Mouse (Mus musculus) splenic B cell, adult 2 months (primary cell): ENCODE data around the gene Ak7.

ENCODE experiments used
- DNase-seq: peaks from one replicate; pipeline ENCODE4 v3.0.0-alpha.2; 2011; ENCODE audit warnings: low read depth, low spot score
- H3K27me3 ChIP-seq: 2 replicates; pipeline ENCODE4 v1.6.1; 2012; ENCODE audit warnings: mild to moderate bottlenecking, low read length, moderate library complexity, mixed read lengths; ENCODE audit not compliant: control insufficient read depth, poor library complexity, insufficient read depth, severe bottlenecking
- H3K36me3 ChIP-seq: 2 replicates; pipeline ENCODE4 v1.6.1; 2012; ENCODE audit warnings: mild to moderate bottlenecking, low read length, moderate library complexity, mixed read lengths; ENCODE audit not compliant: control insufficient read depth, poor library complexity, insufficient read depth, severe bottlenecking

Ak7 gene

DNA sequence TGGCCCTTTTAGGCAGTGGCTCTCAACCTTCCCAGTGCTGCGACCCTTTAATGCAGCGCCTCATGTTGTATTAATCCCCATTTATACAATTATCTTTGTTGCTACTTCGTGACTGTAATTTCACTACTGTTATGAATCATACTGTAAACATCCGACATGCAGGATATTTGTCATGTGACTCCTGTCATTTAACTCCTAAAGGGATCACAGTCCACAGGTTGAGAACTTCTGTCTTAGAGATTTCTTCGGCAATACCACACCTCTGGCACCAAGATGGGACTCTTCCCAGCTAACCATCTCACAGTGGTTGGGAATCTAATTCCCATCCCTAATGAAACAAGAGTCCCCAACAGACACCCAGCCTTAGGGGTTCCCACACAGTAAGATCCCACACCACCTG is 42.3 kb downstream of the Ak7 start:
- no peak for DNase-seq
- H3K36me3 ChIP-seq: no peaks in the 10 kb centered on the region
- no peaks in the 10 kb centered on the region for H3K27me3 ChIP-seq

DNA sequence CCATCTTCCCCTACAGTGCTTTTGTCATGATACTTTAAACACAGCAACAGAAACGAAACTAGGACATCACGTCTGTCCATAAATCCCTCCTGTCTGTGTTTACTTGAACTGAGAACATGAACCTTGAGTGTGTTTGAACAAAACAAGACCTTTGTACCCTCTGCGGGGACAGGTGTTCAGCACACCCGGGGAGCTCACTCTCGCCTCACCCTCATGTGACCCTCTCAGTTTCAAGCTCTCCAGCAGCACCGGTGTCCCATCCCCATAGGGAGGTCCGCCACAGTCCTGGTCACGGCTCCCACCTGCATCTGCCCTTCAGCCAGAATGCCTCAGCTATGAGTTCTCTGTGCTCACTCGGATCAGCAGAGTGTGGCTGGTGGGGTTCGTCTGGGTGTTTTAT is 48.0 kb downstream of the Ak7 start:
- Histone ChIP-seq H3K36me3 (no peaks in the 10 kb centered on the region), H3K27me3 (no peaks in the 10 kb centered on the region)
- no peak for DNase-seq

DNA sequence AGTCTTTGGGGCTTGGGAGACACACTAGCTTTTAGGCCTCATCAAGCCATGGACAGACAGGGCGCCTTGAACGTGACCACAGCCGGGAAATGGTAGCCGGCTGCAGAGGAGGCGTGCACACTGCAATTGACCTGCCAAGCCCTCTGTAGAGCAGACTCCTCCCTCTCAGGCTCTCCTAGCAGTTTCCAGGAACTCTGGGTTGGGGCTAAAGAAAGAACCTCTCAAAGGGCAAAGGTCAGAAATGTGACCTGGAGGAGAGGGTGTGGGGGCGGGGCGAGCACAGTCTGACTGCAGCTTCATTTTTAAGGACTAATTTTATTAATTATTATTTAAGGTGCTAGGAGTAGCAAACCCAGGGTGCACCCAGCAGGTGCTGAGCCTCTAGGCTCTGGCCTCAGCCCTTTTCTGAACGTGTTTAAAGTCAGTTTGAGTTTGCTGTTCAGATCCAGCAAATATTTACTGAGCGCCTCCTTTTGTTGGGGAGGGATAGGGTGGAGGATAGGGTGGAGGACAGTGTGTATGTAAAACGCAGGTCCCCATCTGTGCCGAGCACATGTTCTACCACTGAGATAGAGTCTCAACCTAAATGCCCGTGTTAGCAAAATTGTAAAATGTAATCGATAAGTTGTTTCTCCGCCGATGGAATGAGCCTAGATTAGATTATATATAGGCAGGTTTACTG is 52.2 kb downstream of the Ak7 start:
- Histone ChIP-seq H3K36me3 (no peaks in the 10 kb centered on the region), H3K27me3 (no peaks in the 10 kb centered on the region)
- no peak for DNase-seq

DNA sequence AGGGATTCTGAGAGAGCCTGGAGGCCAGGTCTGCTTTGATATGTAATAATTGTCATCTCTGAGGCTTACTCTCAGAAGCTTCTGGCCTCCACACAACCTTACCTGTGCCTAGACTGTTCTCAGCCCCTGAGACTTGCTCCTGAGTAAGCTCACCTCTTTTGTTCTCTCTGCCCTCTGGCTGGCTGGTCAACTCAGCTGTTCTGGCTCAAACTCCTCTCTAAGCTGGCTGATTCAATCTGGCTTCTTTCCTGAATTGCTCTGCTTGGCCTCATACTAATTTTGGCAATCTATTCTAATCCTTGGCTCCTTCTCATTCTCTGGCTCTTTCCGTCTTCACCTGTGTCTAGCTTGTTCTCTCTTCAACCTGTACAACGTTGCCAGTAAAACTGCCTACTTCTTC is 53.1 kb downstream of the Ak7 start:
- no peaks in the 10 kb centered on the region for H3K27me3 ChIP-seq
- no peaks in the 10 kb centered on the region for H3K36me3 ChIP-seq
- no peak for DNase-seq

DNA sequence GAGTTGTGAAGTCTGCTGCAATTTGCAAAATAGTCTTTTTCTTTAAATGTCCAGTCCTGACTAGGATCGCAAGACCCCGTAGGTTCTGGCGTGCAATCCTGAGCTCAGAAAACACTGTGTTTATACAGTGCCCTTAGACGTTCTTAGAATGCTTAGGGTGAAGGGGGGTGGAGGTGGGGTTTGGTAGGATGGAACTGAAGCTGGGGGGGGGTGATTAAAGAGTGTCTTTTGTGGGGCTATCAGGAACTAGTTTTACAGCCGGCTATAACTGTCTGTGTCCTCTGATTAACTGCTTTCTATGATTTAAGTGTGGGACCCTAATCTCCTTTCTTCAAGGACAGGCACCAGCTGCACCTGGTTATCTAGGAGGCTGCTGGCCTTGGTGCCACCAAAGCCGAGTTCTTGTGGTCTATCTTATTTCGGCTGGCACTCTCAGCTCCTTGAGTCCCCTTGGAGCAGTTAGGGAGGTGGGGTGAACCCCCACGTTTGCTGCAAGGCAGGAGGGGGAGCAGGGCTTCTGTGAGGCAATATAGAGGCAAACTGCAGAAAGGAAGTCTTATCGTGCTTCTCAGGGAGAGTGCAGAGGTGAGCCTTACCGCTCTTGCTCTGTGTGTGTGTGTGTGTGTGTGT is 54.2 kb downstream of the Ak7 start:
- Histone ChIP-seq H3K27me3 (no peaks in the 10 kb centered on the region), H3K36me3 (no peaks in the 10 kb centered on the region)
- DNase-seq: no peak

DNA sequence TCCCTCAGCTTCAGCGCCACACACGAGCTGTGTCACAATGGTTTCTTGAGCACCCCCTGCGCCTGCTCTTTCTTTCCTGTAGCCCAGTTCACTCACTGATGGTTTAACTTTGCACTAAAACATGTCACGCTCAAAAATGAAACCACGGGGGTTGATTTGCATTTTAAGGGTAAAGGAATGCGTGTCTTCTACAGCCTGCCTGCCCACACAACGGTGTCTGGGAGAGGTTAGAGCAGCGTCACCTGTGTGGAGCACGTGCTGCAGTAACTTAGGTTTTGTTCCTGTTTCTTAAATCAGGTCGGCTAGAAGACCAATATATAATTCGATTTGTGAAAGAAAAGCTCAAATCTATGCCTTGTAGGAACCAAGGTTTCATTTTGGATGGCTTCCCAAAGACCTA is 55.4 kb downstream of the Ak7 start:
- DNase-seq: peak; percentile 62
- Histone ChIP-seq H3K36me3 (no peaks in the 10 kb centered on the region), H3K27me3 (no peaks in the 10 kb centered on the region)

DNA sequence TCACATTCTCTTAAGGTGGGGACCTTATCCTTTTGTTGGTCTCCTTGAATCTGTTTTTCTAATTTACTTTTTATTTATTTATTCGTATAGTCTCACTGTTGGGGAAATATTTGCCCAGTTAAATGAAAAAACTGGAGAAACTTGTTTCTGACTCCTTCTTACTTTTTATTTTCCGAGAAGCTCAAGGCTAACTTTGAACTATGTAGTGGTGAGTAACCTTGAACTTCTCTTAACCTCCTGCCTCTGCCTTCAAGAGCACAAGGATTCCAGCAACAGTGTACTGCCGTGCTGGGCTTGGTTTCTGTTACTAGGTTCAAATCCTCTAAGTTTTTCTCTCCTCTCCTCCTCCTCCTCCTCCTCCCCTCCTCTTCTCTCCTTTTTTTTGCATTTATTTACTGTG is 55.9 kb downstream of the Ak7 start:
- H3K36me3 ChIP-seq: no peaks in the 10 kb centered on the region
- no peak for DNase-seq
- no peaks in the 10 kb centered on the region for H3K27me3 ChIP-seq

DNA sequence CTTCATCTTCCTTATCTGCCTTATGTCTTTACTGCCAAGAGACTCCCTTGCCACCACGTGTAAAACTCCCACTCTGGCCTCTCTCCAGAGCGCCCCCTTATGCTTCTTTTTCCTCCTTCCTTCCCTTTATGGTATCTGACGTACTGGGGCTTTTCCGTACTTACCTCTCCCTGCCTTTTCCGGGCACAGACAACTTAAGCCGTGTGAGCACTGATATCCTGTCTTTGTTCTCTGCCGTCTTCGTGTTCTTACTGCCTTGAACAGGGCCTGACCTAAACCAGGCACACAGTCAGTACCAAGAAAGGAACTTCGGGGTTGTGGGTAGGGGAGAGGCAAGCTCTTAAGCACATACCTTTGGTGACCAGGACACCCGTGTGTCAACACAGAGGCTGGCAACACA is 63.9 kb downstream of the Ak7 start:
- no peaks in the 10 kb centered on the region for H3K36me3 ChIP-seq
- DNase-seq: no peak
- no peaks in the 10 kb centered on the region for H3K27me3 ChIP-seq

DNA sequence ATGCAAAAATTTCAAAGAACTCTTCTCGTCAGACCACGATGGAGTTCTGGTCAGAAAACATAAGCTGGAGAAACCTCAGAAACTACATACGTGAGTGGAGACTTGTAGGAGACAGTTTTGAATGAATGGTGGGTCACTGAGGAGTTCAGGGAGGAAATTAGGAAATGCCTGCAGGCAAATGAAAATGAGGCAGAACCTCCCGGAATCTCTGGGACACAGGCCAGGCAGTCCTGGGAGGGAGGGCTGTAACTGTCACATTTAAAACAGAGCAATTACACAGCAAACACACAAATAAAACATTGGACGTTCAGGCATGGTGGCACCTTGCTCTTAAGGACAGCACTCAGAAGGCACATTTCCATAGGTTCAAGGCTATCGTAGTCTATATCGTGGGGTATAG is 69.1 kb downstream of the Ak7 start:
- H3K27me3 ChIP-seq: no peaks in the 10 kb centered on the region
- no peaks in the 10 kb centered on the region for H3K36me3 ChIP-seq
- no peak for DNase-seq

DNA sequence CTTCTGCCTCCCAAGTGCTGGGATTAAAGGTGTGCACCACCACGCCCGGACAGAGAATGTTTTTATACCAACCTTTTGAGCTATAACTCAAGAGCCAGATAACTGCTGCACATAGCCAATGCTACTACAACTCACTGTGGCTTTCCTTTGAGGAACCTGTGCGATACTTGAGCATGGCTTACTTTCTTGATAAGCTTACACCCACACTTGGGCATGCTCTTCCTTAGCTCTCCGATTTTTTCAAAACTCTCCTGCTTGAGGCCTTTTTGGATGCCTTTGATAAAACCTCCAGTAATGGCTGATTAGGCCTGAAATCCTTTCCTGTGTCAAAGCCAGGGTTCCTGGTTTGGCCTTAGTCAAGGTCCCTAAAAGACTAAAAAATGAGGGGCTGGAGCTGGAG is 71.9 kb downstream of the Ak7 start:
- DNase-seq: no peak
- Histone ChIP-seq H3K36me3 (no peaks in the 10 kb centered on the region), H3K27me3 (no peaks in the 10 kb centered on the region)

DNA sequence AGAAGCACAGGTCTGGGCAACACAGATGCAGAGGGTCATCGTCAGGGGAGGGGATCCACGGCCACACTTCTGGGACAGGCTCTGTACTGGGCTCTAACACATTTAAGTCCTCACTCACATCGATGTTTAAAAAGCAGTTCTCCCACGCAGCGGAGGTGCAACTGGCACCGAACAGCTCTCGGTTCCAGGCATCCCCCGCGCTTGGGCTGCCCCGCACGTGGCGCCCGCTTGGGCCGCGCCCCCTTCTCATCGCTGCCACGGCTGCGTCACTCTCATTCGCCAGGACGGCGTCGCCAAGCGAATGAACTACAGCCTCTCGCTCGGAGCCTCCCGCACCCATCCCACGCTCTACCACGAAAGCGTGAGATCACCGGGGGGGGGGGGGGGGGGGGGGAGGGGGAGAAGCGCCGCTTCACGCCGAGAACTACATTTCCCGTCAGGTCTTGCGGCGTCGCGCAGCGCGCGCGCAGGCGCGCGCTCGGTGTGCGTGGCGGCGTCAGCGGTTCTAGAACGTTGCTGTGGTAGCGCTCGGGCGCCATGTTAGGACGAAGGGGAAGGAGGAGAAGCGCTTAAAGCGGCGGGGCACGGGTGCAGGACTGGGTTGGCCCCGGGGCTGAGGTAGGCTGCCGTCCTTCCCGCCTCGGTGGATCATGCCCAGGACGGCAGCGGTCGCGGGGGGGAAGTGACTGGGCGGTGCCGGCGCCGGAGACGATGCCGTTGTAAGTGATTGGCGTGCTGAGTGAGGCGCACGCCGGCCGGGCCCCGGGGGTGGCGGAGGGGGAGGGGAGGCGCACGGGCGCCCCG is 78.6 kb downstream of the Ak7 start, which contains the start of gene Papola:
Gene Papola, plus strand, starts transcription at position 499 of the 804 bp plus-strand sequence.
- peak; percentile 95 for DNase-seq
- Histone ChIP-seq H3K36me3 (peaks cover 3% of the 10 kb centered on the region; the same call in 1 of the 2 replicates), H3K27me3 (no peaks in the 10 kb centered on the region)

DNA sequence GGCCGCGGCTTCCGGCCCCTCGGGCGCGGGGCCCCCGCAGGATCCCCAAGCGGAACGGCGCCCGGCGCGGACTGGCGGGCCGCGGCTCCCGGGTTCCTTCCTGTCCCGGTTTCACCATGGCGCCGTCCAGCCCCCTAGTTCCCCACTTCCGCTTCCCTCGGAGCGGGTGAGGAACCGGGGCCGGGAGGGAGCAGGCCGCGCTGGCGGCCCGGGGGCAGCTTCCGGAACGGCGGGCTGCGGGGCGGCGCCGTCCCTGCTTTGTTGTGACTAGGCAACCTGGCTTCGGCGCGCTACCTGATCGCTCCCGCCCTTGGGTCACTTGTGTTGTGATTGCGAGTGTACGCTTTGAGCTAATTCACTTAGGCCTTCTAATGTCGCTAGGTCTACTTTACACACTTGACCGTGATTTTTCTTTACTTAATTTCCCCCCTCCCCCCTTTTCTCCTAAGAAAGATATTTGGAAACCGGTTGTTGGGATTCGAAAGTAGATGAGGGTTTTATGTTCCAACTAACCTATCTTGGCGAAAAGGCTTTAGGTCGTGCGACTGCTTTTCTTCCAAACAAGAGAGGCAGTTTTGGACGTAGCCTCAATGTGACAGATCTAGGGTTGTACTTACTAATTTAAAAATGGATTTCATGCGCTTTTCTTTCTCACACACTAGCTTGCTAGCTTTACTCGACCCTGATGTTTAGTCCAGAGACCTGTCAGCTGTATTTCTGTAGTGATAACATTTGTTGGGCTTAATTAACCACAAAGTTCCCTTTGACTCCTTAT is 79.4 kb downstream of the Ak7 start:
- Histone ChIP-seq H3K36me3 (peaks cover 3% of the 10 kb centered on the region; the same call in 1 of the 2 replicates), H3K27me3 (no peaks in the 10 kb centered on the region)
- DNase-seq: peak; percentile 78

DNA sequence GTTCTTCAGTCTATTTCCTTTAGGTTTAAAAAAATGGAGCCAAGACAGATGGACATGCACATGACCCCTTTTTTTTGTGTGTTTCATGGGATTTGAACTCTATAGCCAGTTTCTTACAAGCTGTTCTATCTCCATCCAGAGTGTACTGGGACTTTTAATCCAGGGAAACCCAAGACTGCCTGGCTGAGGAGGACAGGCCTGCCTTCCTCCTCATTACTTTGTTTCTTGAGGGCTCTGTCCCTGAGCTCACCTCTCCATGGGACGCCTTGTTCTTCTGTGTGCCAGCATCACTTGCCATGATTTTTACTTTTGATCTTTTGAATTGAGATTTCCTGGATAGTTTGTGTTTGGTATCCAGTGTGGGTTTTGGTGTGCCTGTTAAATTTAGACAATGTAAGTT is 80.3 kb downstream of the Ak7 start:
- Histone ChIP-seq H3K27me3 (no peaks in the 10 kb centered on the region), H3K36me3 (peaks cover 3% of the 10 kb centered on the region; the same call in 1 of the 2 replicates)
- no peak for DNase-seq

DNA sequence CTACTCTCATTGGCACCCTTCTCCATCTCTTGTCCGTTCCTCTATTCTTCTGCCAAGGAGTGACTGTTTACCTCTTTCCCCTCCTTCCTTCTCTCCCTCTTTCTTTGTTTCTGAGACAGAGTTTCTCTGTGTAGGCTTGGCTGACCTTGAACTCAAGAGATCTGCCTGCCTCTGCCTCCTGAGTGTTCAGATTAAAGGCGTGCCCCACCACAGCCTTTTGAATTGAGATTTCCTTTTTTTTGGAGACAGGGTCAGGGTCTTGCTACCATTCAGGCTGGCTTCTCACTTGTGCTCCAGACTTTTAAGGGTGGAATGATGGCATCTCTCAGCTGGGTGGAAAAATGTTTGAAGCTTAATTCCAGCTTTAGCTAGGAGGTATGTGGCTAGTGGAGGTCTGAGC is 81.8 kb downstream of the Ak7 start:
- H3K27me3 ChIP-seq: no peaks in the 10 kb centered on the region
- DNase-seq: no peak
- peaks cover 3% of the 10 kb centered on the region; the same call in 1 of the 2 replicates for H3K36me3 ChIP-seq
